Mouse (Mus musculus) lung, postnatal 0 days (tissue): ENCODE data around the gene Atp2b4.

Experiments used
- CTCF ChIP-seq: IDR thresholded peaks from 2 replicates; pipeline ENCODE4 v1.5.1; 2016; ENCODE audit warnings: antibody characterized with exemption, mild to moderate bottlenecking
- EP300 ChIP-seq: IDR thresholded peaks from 2 replicates; pipeline ENCODE4 v1.6.1; 2016; ENCODE audit warnings: antibody characterized with exemption, mild to moderate bottlenecking, control low read depth

DNA sequence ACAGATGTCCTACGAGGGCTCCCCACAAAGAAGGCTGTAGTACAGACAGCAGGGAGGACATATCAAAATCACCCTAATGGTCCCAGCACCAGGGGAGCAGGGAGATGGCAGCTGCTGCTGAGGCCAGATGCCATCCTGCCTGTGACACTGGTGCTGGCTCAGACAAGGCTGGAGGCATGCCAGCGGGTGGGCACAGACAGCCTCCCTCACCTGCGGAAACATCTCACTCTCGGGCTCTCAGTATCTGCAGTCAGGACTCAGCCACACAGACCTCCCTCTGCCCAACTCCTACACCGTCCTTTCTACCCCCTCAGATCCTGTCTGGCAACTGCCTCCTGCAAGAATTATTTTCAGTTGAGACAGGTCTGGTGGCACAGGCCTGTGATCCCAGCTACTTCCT lies 12.0 kb downstream of the Atp2b4 start:
- no peak for TF ChIP-seq CTCF
- TF ChIP-seq EP300 = no peak
